Mouse (Mus musculus) liver, embryonic 14.5 days (tissue): ENCODE measurements around the gene Enpp4.

ENCODE experiments used
- CTCF ChIP-seq: IDR thresholded peaks from 2 replicates; pipeline ENCODE4 v1.5.1; 2016; ENCODE audit warnings: antibody characterized with exemption, low read depth, control low read depth
- EP300 ChIP-seq: IDR thresholded peaks from 2 replicates; pipeline ENCODE4 v1.6.1; 2016; ENCODE audit warnings: antibody characterized with exemption, low read depth

DNA sequence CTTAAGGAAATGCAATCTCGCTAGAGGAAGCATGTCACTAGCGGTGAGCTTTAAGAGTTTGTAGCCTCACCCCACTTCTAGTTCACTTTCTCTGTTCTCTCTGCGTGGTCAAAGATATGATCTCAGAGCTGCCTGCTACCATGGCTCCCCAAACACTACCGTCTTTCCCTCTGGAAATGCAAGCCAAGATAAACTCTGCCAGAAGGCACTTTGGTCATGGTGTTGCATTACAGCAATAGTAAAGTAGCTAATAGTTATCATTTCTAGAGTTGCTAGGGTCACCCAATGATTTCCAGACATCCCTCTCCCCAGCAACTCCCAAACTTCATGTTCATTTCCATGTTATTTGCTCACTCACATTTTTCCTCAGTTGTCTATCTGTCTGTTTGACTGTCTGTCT, 12.6 kb upstream of the Enpp4 start:
- TF ChIP-seq CTCF (no peak), EP300 (no peak)
